Mouse (Mus musculus): ENCODE measurements at regions not wholly inside any gene's neighbourhood (a gene's known extent, or its start where the extent isn't known, plus 50 kb on each side); places are given as distances from the start of the nearest gene placed in this dataset.

- DNase-seq, result peak; percentile 2
Measured at GRCm38 (mm10) chrX:58620403-58620802, 288.8 kb upstream of the 4930550L24Rik start.
